Mouse (Mus musculus) ES-E14 (cell line): ENCODE data around the gene 1700025G04Rik.

Experiments used
- HCFC1 ChIP-seq: IDR thresholded peaks from 2 replicates; pipeline ENCODE4 v1.6.1; 2012; ENCODE audit warnings: low read length, inconsistent platforms, borderline replicate concordance; ENCODE audit not compliant: insufficient read depth
- ZC3H11A ChIP-seq: IDR thresholded peaks from 2 replicates; pipeline ENCODE4 v1.6.1; 2012; ENCODE audit warnings: low read depth, mild to moderate bottlenecking, inconsistent platforms, low read length, borderline replicate concordance

DNA sequence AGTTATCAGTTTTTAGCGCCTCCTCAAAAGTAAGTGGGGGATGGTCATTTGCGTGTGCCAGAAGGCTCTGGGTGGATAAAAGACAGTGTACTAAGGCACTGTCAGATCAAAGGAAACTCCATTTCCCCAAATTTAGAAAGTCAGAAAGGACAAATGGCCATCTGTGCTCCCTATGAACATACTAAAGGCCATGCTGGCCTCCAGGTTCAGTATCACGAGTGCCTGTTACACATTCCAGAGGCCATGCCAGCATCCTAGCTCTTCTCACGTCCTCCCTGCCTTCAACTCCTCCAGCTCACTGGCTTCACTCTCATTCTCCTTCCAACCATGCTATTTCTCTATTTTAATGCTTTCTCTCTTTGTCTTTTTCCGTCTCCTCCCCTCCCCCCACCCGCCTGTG lies 150.4 kb downstream of the 1700025G04Rik start:
- TF ChIP-seq ZC3H11A (no peak), HCFC1 (no peak)
